Mouse (Mus musculus) MEL (cell line): ENCODE results near the gene Tmem230. TPM values are rescaled to one million over a fixed set of nuclear protein-coding genes. Genes with fewer than 3 reads are reported as not detected.

Experiments
- DNase-seq: peaks from one replicate; pipeline ENCODE4 v3.0.0; 2011; ENCODE audit warnings: low read depth, low spot score
- H3K27ac ChIP-seq: 2 replicates; pipeline ENCODE4 v1.5.1; 2012; ENCODE audit warnings: low read depth, mild to moderate bottlenecking, control low read depth, low read length, moderate library complexity; ENCODE audit not compliant: control insufficient read depth
- H3K27me3 ChIP-seq, 2 experiments: fragments of 150-350 bp in 1 of 2; sonication (generic) in 1 of 2; 2 replicates each; pipeline ENCODE4 v1.6.1; 2012; ENCODE audit warnings: low read length in 2 of 2, mild to moderate bottlenecking in 2 of 2, improper control_type of control experiment in 1 of 2, moderate library complexity in 1 of 2; ENCODE audit not compliant: insufficient read depth in 2 of 2, control insufficient read depth in 1 of 2
- H3K36me3 ChIP-seq, 2 experiments: 2 replicates each; pipeline ENCODE4 v1.6.1; 2012 to 2014; ENCODE audit warnings: low read length in 2 of 2, improper control_type of control experiment in 1 of 2, inconsistent platforms in 1 of 2, mild to moderate bottlenecking in 1 of 2; ENCODE audit not compliant: insufficient read depth in 2 of 2, control insufficient read depth in 1 of 2
- H3K4me1 ChIP-seq, 2 experiments: fragments of 150-350 bp in 1 of 2; sonication (generic) in 1 of 2; 2 replicates each; pipeline ENCODE4 v1.6.1; 2012; ENCODE audit warnings: low read length in 2 of 2, improper control_type of control experiment in 1 of 2, mild to moderate bottlenecking in 1 of 2; ENCODE audit not compliant: insufficient read depth in 2 of 2, control insufficient read depth in 1 of 2
- H3K4me3 ChIP-seq, 2 experiments: fragments of 150-350 bp in 1 of 2; sonication (generic) in 1 of 2; 2 replicates each; pipeline ENCODE4 v1.5.1; 2012; ENCODE audit warnings: low read depth in 2 of 2, low read length in 2 of 2, mild to moderate bottlenecking in 2 of 2, moderate library complexity in 2 of 2, control low read depth in 1 of 2, improper control_type of control experiment in 1 of 2; ENCODE audit not compliant: control insufficient read depth in 1 of 2, insufficient read depth in 1 of 2
- H3K79me2 ChIP-seq: 2 replicates; pipeline ENCODE4 v1.6.1; 2012; ENCODE audit warnings: mild to moderate bottlenecking, low read length, moderate library complexity; ENCODE audit not compliant: control insufficient read depth, poor library complexity, insufficient read depth
- H3K9ac ChIP-seq: 2 replicates; pipeline ENCODE4 v1.6.1; 2012; ENCODE audit warnings: low read depth, mild to moderate bottlenecking, control low read depth, low read length, moderate library complexity; ENCODE audit not compliant: control insufficient read depth, poor library complexity, severe bottlenecking
- H3K9me3 ChIP-seq: fragments of 150-350 bp; sonication (generic); replicated peaks from 2 replicates; pipeline ENCODE4 v1.6.1; 2012; ENCODE audit warnings: mild to moderate bottlenecking, low read length, improper control_type of control experiment, moderate library complexity; ENCODE audit not compliant: insufficient read depth
- BHLHE40 ChIP-seq: IDR thresholded peaks from 2 replicates; pipeline ENCODE4 v1.6.1; 2012; ENCODE audit warnings: low read depth, mild to moderate bottlenecking, inconsistent platforms, low read length, improper control_type of control experiment, borderline replicate concordance
- E2F4 ChIP-seq: IDR thresholded peaks from 2 replicates; pipeline ENCODE4 v1.6.1; 2011; ENCODE audit warnings: low read depth, low read length, improper control_type of control experiment, borderline replicate concordance
- EP300 ChIP-seq, 2 experiments: IDR thresholded peaks; 2 replicates each; pipeline ENCODE4 v1.6.1; 2011; ENCODE audit warnings: improper control_type of control experiment in 2 of 2, low read length in 2 of 2, low read depth in 1 of 2, mild to moderate bottlenecking in 1 of 2
- ETS1 ChIP-seq: IDR thresholded peaks from 2 replicates; pipeline ENCODE4 v1.6.1; 2012; ENCODE audit warnings: low read depth, mild to moderate bottlenecking, inconsistent platforms, low read length, improper control_type of control experiment, moderate library complexity
- GABPA ChIP-seq: IDR thresholded peaks from 2 replicates; pipeline ENCODE4 v1.6.1; 2012; ENCODE audit warnings: low read depth, mild to moderate bottlenecking, inconsistent platforms, low read length, improper control_type of control experiment, moderate library complexity
- GATA1 ChIP-seq: IDR thresholded peaks from 2 replicates; pipeline ENCODE4 v1.6.1; 2011; ENCODE audit warnings: low read depth, low read length, improper control_type of control experiment
- JUND ChIP-seq: IDR thresholded peaks from 2 replicates; pipeline ENCODE4 v1.6.1; 2011; ENCODE audit warnings: low read depth, mild to moderate bottlenecking, improper control_type of control experiment, low read length
- MAFK ChIP-seq: IDR thresholded peaks from 2 replicates; pipeline ENCODE4 v1.6.1; 2011; ENCODE audit warnings: low read depth, mild to moderate bottlenecking, low read length, improper control_type of control experiment, borderline replicate concordance
- MEF2A ChIP-seq: IDR thresholded peaks from 2 replicates; pipeline ENCODE4 v1.6.1; 2014; ENCODE audit warnings: low read depth, mild to moderate bottlenecking, inconsistent platforms, low read length, improper control_type of control experiment; ENCODE audit not compliant: poor library complexity, insufficient replicate concordance, severe bottlenecking; ENCODE audit errors: extremely low read depth
- MYB ChIP-seq: IDR thresholded peaks from 2 replicates; pipeline ENCODE4 v1.6.1; 2011; ENCODE audit warnings: mild to moderate bottlenecking, low read depth, low read length, improper control_type of control experiment
- NRF1 ChIP-seq: IDR thresholded peaks from 2 replicates; pipeline ENCODE4 v1.6.1; 2014; ENCODE audit warnings: low read depth, mild to moderate bottlenecking, inconsistent platforms, low read length, improper control_type of control experiment, moderate library complexity; ENCODE audit not compliant: poor library complexity, insufficient read depth, severe bottlenecking
- RAD21 ChIP-seq: IDR thresholded peaks from 2 replicates; pipeline ENCODE4 v1.6.1; 2011; ENCODE audit warnings: mild to moderate bottlenecking, low read depth, low read length, improper control_type of control experiment
- RCOR1 ChIP-seq: IDR thresholded peaks from 2 replicates; pipeline ENCODE4 v1.6.1; 2012; ENCODE audit warnings: low read depth, mild to moderate bottlenecking, inconsistent platforms, low read length, improper control_type of control experiment
- SIN3A ChIP-seq: IDR thresholded peaks from 2 replicates; pipeline ENCODE4 v1.6.1; 2012; ENCODE audit warnings: low read length, improper control_type of control experiment, inconsistent platforms
- TAL1 ChIP-seq: IDR thresholded peaks from 2 replicates; pipeline ENCODE4 v1.6.1; 2012; ENCODE audit warnings: mild to moderate bottlenecking, inconsistent platforms, low read length, moderate library complexity, mixed read lengths
- TBP ChIP-seq: IDR thresholded peaks from 2 replicates; pipeline ENCODE4 v1.8.0; 2011; ENCODE audit warnings: low read depth, low read length, improper control_type of control experiment
- TCF12 ChIP-seq: IDR thresholded peaks from 2 replicates; pipeline ENCODE4 v1.6.1; 2014; ENCODE audit warnings: low read depth, mild to moderate bottlenecking, inconsistent platforms, low read length, improper control_type of control experiment, moderate library complexity
- USF2 ChIP-seq, 2 experiments: IDR thresholded peaks; 2 replicates each; pipeline ENCODE4 v1.6.1; 2011 to 2012; ENCODE audit warnings: improper control_type of control experiment in 2 of 2, low read length in 2 of 2, borderline replicate concordance in 1 of 2, inconsistent platforms in 1 of 2, low read depth in 1 of 2, mild to moderate bottlenecking in 1 of 2; ENCODE audit not compliant: insufficient read depth in 1 of 2
- ZC3H11A ChIP-seq: IDR thresholded peaks from 2 replicates; pipeline ENCODE4 v1.6.1; 2012; ENCODE audit warnings: low read depth, mild to moderate bottlenecking, inconsistent platforms, low read length, improper control_type of control experiment
- ZKSCAN1 ChIP-seq: IDR thresholded peaks from 2 replicates; pipeline ENCODE4 v1.6.1; 2012; ENCODE audit warnings: low read depth, mild to moderate bottlenecking, inconsistent platforms, low read length, improper control_type of control experiment, moderate library complexity
- ZMIZ1 ChIP-seq: IDR thresholded peaks from 2 replicates; pipeline ENCODE4 v1.6.1; 2012; ENCODE audit warnings: low read depth, mild to moderate bottlenecking, inconsistent platforms, low read length, improper control_type of control experiment, moderate library complexity
- polyA plus RNA-seq, 2 experiments: library from polyadenylated mRNA; stranded (reverse) in 1 of 2; unstranded in 1 of 2; fragments of >175 nt in 1 of 2; fragments of >200 nt in 1 of 2; gene quantifications; 2 replicates each; pipeline versions ENCODE4 v1.2.1 to v1.2.4; 2012; ENCODE audit warnings: low replicate concordance in 2 of 2, low read depth in 1 of 2; ENCODE audit not compliant: insufficient read length in 2 of 2, insufficient read depth in 1 of 2, missing spikeins in 1 of 2
- total RNA-seq: library from RNA; depleted of rRNA; stranded (reverse); fragments of 300-350 nt; gene quantifications from 2 replicates; pipeline ENCODE4 v1.2.3, GENCODE M21; 2012

Gene Tmem230
- total and polyA plus RNA-seq, 3 experiments: 9.1 to 21.5 TPM; not detected in 1

DNA sequence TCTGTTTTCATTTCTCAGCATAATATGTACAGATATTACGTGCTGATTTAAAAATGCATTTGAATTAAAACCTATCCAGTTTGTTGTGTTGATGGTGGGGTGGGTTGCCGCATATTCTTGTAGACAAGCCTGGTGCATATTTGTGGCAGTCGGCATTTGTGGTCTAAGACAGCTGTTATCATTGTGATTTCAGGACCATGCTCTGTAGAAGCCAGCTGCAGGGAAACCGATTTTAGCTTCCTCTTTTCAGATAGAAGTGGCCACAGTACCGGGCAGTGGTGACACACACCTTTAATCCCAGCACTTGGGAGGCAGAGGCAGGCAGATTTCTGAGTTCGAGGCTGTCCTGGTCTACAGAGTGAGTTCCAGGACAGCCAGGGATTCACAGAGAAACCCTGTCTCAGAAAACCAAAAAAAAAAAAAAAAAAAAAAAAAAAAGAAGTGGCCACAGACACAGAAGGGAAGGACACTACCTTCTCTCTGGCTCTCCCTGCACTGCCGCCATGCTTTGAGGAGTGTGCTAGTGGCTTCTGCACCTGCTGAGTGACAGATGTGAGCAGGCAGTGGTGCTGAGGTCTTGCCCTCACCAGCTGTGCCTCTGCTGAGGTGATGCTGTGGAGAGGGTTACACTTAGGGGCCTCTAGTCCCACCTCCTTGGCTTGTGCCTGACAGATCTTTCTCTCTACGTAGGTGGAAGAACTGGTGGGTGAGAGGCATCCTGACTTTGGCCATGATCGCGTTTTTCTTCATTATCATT lies 46.3 kb upstream of the Tmem230 start:
- Histone ChIP-seq H3K27ac (peak overlapping the region; percentile 48; the same call in 1 of the 2 replicates), H3K36me3 (peaks cover 3 to 28% of the 10 kb centered on the region in 2 experiments; a peak in 3 of 4 replicates), H3K4me3 (no peak overlapping the region), H3K79me2 (0 out of 2 replicates have a peak, but pooled peaks cover 1% of the 10 kb centered on the region), H3K9ac (no peak overlapping the region), H3K4me1 (peaks cover 11 to 26% of the 10 kb centered on the region in 2 experiments), H3K9me3 (no peaks in the 10 kb centered on the region), H3K27me3 (no peaks in the 10 kb centered on the region)
- DNase-seq: peak; percentile 88
- TF ChIP-seq MEF2A: no peak
- TF ChIP-seq ZMIZ1: no peak
- no peak for TF ChIP-seq USF2 (IDR thresholded peaks at IDR 0.05; ENCODE audit: borderline replicate concordance in 1 of 2, insufficient read depth in 1 of 2, low read depth in 1 of 2, low read length in 2 of 2)
- TF ChIP-seq TBP: no peak
- TF ChIP-seq GATA1: peak; percentile 80
- 0 out of 2 replicates have a peak, but pooled peaks have one; percentile 29 for TF ChIP-seq MYB
- TF ChIP-seq TAL1: peak; percentile 93
- TF ChIP-seq EP300 (IDR thresholded peaks at IDR 0.05; ENCODE audit: low read depth in 1 of 2, low read length in 2 of 2): peak; percentile 86 to 91
- no peak for TF ChIP-seq E2F4
- no peak for TF ChIP-seq GABPA
- TF ChIP-seq BHLHE40: no peak; the same call in 1 of the 2 replicates
- TF ChIP-seq RAD21: no peak
- TF ChIP-seq TCF12: peak; percentile 92
- TF ChIP-seq NRF1: no peak
- no peak for TF ChIP-seq ZKSCAN1
- TF ChIP-seq MAFK: no peak
- peak; percentile 89 for TF ChIP-seq RCOR1
- TF ChIP-seq SIN3A: peak; percentile 55; the same call in 1 of the 2 replicates
- TF ChIP-seq ETS1: peak; percentile 93
- no peak for TF ChIP-seq ZC3H11A
- TF ChIP-seq JUND: no peak
